Mouse (Mus musculus): ENCODE data around the gene Gm45521. TPM values are rescaled to one million over a fixed set of nuclear protein-coding genes. Genes with fewer than 3 reads are reported as not detected.

Gene Gm45521
- total and polyA plus RNA-seq, 3 experiments: not detected

GRCm38 (mm10) chr14:7956427-7956826, 661 bp upstream of the Gm45521 start:
- intact Hi-C loops (cut with DNase I): no loop called here
- Histone ChIP-seq H3K27ac (no peak overlapping the region), H3K27me3 (ENCODE audit: control insufficient read depth, insufficient read depth, low read length) (no peaks in the 10 kb centered on the region), H3K4me3 (no peak overlapping the region), H3K9ac (ENCODE audit: low read depth, low read length) (no peak overlapping the region), H3K4me1 (ENCODE audit: control insufficient read depth, insufficient read depth, low read length) (peaks cover 11% of the 10 kb centered on the region), H3K36me3 (ENCODE audit: control insufficient read depth, insufficient read depth, low read length) (no peaks in the 10 kb centered on the region), H3K79me2 (replicated peaks; ENCODE audit: control insufficient read depth, insufficient read depth, low read length) (no peaks in the 10 kb centered on the region)
- WGBS: 82% methylated on average over 10 of the region's 10 CpGs
- TF ChIP-seq EP300 (IDR thresholded peaks at IDR 0.05; ENCODE audit: insufficient read depth, low read depth, low read length): no peak
- no peak for TF ChIP-seq POLR2A (IDR thresholded peaks at IDR 0.05; ENCODE audit: insufficient read depth, low read depth, low read length)
- TF ChIP-seq CTCF (IDR thresholded peaks at IDR 0.05): no peak
- no peak for DNase-seq

GRCm38 (mm10) chr14:7960616-7961015, 3.5 kb downstream of the Gm45521 start:
- Histone ChIP-seq H3K4me1 (ENCODE audit: control insufficient read depth, insufficient read depth, low read length) (peaks cover 2% of the 10 kb centered on the region; the same call in 1 of the 2 replicates), H3K36me3 (ENCODE audit: control insufficient read depth, insufficient read depth, low read length) (no peaks in the 10 kb centered on the region), H3K4me3 (no peak overlapping the region), H3K27ac (no peak overlapping the region), H3K79me2 (replicated peaks; ENCODE audit: control insufficient read depth, insufficient read depth, low read length) (no peaks in the 10 kb centered on the region), H3K27me3 (ENCODE audit: control insufficient read depth, insufficient read depth, low read length) (no peaks in the 10 kb centered on the region), H3K9ac (ENCODE audit: low read depth, low read length) (no peak overlapping the region)
- 67% methylated on average over 11 of the region's 11 CpGs for WGBS
- intact Hi-C loops (cut with DNase I): loop anchor here (10.0 kb wide), 2 partner anchors 114 to 204 kb away; no protein-coding TSS in a partner anchor
- TF ChIP-seq CTCF (IDR thresholded peaks at IDR 0.05) (peak; percentile 50), EP300 (IDR thresholded peaks at IDR 0.05; ENCODE audit: insufficient read depth, low read depth, low read length) (no peak)
- DNase-seq: no peak

GRCm38 (mm10) chr14:7961714-7962113, 4.6 kb downstream of the Gm45521 start:
- Histone ChIP-seq H3K36me3 (ENCODE audit: control insufficient read depth, insufficient read depth, low read length) (no peaks in the 10 kb centered on the region), H3K27ac (no peak overlapping the region), H3K4me3 (no peak overlapping the region), H3K9ac (ENCODE audit: low read depth, low read length) (no peak overlapping the region), H3K27me3 (ENCODE audit: control insufficient read depth, insufficient read depth, low read length) (no peaks in the 10 kb centered on the region), H3K79me2 (replicated peaks; ENCODE audit: control insufficient read depth, insufficient read depth, low read length) (no peaks in the 10 kb centered on the region), H3K4me1 (ENCODE audit: control insufficient read depth, insufficient read depth, low read length) (peaks cover 2% of the 10 kb centered on the region; the same call in 1 of the 2 replicates)
- no peak for DNase-seq
- TF ChIP-seq CTCF (IDR thresholded peaks at IDR 0.05) (no peak), POLR2A (IDR thresholded peaks at IDR 0.05; ENCODE audit: insufficient read depth, low read depth, low read length) (no peak), EP300 (IDR thresholded peaks at IDR 0.05; ENCODE audit: insufficient read depth, low read depth, low read length) (no peak)
- WGBS: 24% methylated on average over 5 of the region's 5 CpGs
- intact Hi-C loops (cut with DNase I): loop anchor here (10.0 kb wide), 2 partner anchors 113 to 203 kb away; no protein-coding TSS in a partner anchor

GRCm38 (mm10) chr14:7962626-7963025, 5.5 kb downstream of the Gm45521 start:
- WGBS: 91% methylated on average over 2 of the region's 2 CpGs
- H3K9ac ChIP-seq (ENCODE audit: low read depth, low read length): no peak overlapping the region
- no peak for DNase-seq

GRCm38 (mm10) chr14:7963160-7963559, 6.1 kb downstream of the Gm45521 start:
- Histone ChIP-seq H3K27me3 (ENCODE audit: control insufficient read depth, insufficient read depth, low read length) (no peaks in the 10 kb centered on the region), H3K79me2 (replicated peaks; ENCODE audit: control insufficient read depth, insufficient read depth, low read length) (no peaks in the 10 kb centered on the region), H3K36me3 (ENCODE audit: control insufficient read depth, insufficient read depth, low read length) (no peaks in the 10 kb centered on the region), H3K27ac (no peak overlapping the region), H3K9ac (ENCODE audit: low read depth, low read length) (no peak overlapping the region), H3K4me1 (ENCODE audit: control insufficient read depth, insufficient read depth, low read length) (peaks cover 2% of the 10 kb centered on the region; the same call in 1 of the 2 replicates), H3K4me3 (no peak overlapping the region)
- WGBS: 52% methylated on average over 7 of the region's 7 CpGs
- intact Hi-C loops (cut with DNase I): loop anchor here (10.0 kb wide), 2 partner anchors 112 to 202 kb away; no protein-coding TSS in a partner anchor
- TF ChIP-seq CTCF (IDR thresholded peaks at IDR 0.05): no peak
- no peak for TF ChIP-seq POLR2A (IDR thresholded peaks at IDR 0.05; ENCODE audit: insufficient read depth, low read depth, low read length)
- TF ChIP-seq EP300 (IDR thresholded peaks at IDR 0.05; ENCODE audit: insufficient read depth, low read depth, low read length): no peak
- no peak for DNase-seq

More at GRCm38 (mm10) chr14:7962626-7963025, 5.5 kb downstream of the Gm45521 start:
- no peaks in the 10 kb centered on the region for H3K27me3 ChIP-seq (ENCODE audit: control insufficient read depth, insufficient read depth, low read length)
- H3K4me1 ChIP-seq (ENCODE audit: control insufficient read depth, insufficient read depth, low read length): peaks cover 2% of the 10 kb centered on the region; the same call in 1 of the 2 replicates
- no peak for TF ChIP-seq CTCF (IDR thresholded peaks at IDR 0.05)
- TF ChIP-seq POLR2A (IDR thresholded peaks at IDR 0.05; ENCODE audit: insufficient read depth, low read depth, low read length): no peak
- TF ChIP-seq EP300 (IDR thresholded peaks at IDR 0.05; ENCODE audit: insufficient read depth, low read depth, low read length): no peak
- H3K36me3 ChIP-seq (ENCODE audit: control insufficient read depth, insufficient read depth, low read length): no peaks in the 10 kb centered on the region
- H3K27ac ChIP-seq: no peak overlapping the region
- H3K79me2 ChIP-seq (replicated peaks; ENCODE audit: control insufficient read depth, insufficient read depth, low read length): no peaks in the 10 kb centered on the region
- intact Hi-C loops (cut with DNase I): loop anchor here (10.0 kb wide), 2 partner anchors 112 to 202 kb away; no protein-coding TSS in a partner anchor
- H3K4me3 ChIP-seq: no peak overlapping the region

- TF ChIP-seq CTCF (IDR thresholded peaks at IDR 0.05) (peak; percentile 87), EP300 (IDR thresholded peaks at IDR 0.05; ENCODE audit: insufficient read depth, low read depth, low read length) (peak; percentile 84; the same call in 1 of the 2 replicates), POLR2A (IDR thresholded peaks at IDR 0.05; ENCODE audit: insufficient read depth, low read depth, low read length) (no peak)
- no peak overlapping the region for H3K27ac ChIP-seq
- WGBS: 54% methylated on average over 11 of the region's 11 CpGs
- no peaks in the 10 kb centered on the region for H3K4me1 ChIP-seq (ENCODE audit: control insufficient read depth, insufficient read depth, low read length)
- no peak overlapping the region for H3K9ac ChIP-seq (ENCODE audit: low read depth, low read length)
- intact Hi-C loops (cut with DNase I): loop anchor here (1.0 to 10.0 kb wide), 4 partner anchors 33 to 200 kb away; no protein-coding TSS in a partner anchor
- peak; percentile 52 to 57 for DNase-seq
- H3K27me3 ChIP-seq (ENCODE audit: control insufficient read depth, insufficient read depth, low read length): no peaks in the 10 kb centered on the region
- H3K4me3 ChIP-seq: no peak overlapping the region
- H3K79me2 ChIP-seq (replicated peaks; ENCODE audit: control insufficient read depth, insufficient read depth, low read length): no peaks in the 10 kb centered on the region
- H3K36me3 ChIP-seq (ENCODE audit: control insufficient read depth, insufficient read depth, low read length): no peaks in the 10 kb centered on the region
These were observed 7.3 kb downstream of the Gm45521 start for GRCm38 (mm10) chr14:7964219-7964889.

All from heart, adult 2 months (tissue).